Mouse (Mus musculus) kidney, postnatal 36 days (tissue): ENCODE results near the gene Hps4.
"Not testable (repeated sequence)": the region's sequence is repeated elsewhere in the genome, so short reads cannot be mapped to it uniquely, and the experiment has no call there.

ENCODE experiments used
- DNase-seq, 2 experiments: peaks; one replicate each; pipeline ENCODE4 v3.0.0; 2021 to 2022; ENCODE audit warnings: mixed read lengths in 2 of 2

Gene Hps4

GRCm38 (mm10) chr5:112342463-112343204, at the start of gene Hps4, which contains the start of gene Srrd:
TSS of gene Hps4 (plus strand) at chr5:112343083.
TSS of gene Srrd (minus strand) at chr5:112343040.
- peak; percentile 76 to 93 for DNase-seq

GRCm38 (mm10) chr5:112293800-112294199, 49.1 kb upstream of the Hps4 start:
- DNase-seq, result no peak

DNA sequence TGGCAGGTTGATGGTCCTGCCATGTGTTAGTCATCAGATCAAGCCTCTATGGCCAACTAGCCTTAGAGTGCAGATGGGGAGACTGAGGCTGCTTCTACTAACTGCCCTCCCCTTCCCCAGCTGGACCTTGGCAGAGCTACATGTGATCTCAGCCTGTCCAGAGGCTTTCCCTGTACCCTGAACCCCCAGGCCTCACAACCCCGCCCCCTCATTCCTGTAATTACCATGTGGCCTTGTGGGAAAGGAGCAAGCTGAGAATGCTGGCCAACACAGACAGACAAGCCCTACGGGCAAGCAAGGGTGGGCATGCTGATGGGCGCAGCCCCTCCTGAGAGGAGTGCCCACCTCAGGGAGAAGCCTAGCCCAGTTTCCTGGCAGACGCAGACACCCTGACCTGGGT, 48.2 kb upstream of the Hps4 start:
- peak in 1 of 2 experiments; percentile 49 for DNase-seq

DNA sequence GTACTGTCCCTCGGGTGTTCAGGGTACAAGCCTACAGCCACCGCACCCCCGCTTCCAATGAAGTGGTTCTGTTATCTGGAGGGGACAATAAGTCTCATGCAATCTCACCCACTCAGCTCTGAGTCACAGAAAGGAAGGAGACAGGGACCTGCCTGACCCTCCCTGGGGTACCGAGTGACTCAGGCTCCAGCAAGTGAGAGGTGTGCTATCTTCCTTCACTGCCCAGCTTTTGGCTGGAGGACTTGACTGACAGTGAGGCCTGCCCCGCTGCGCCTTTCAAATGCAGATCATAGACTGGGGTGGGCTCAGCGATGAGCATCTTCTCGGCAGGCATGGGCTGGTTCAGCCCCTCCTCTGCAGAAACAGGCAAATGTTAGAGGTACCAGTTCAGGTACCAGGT, 47.7 kb upstream of the Hps4 start:
- no peak for DNase-seq

GRCm38 (mm10) chr5:112295564-112295963, 47.3 kb upstream of the Hps4 start:
- no peak for DNase-seq

GRCm38 (mm10) chr5:112296404-112297181, 46.3 kb upstream of the Hps4 start:
- no peak for DNase-seq

DNA sequence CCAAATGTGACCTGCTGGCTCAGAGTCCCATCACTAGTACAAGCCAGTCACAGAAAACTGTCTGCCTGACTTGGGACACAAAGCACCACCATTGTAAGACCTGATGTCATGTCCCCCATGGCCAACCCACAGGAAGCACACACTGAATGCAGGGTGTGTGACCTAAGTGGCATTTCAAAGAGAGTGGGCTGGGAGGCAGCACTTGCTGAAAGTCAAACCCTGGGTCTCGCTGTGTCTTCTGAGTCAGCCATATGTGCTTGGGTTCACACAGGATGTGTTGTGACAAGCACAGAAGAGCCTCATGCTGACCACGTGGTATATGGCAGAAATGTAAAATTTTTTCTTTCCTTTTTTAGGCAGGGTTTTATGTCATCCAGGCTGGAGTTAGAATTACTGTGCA, 45.6 kb upstream of the Hps4 start:
- no peak for DNase-seq

DNA sequence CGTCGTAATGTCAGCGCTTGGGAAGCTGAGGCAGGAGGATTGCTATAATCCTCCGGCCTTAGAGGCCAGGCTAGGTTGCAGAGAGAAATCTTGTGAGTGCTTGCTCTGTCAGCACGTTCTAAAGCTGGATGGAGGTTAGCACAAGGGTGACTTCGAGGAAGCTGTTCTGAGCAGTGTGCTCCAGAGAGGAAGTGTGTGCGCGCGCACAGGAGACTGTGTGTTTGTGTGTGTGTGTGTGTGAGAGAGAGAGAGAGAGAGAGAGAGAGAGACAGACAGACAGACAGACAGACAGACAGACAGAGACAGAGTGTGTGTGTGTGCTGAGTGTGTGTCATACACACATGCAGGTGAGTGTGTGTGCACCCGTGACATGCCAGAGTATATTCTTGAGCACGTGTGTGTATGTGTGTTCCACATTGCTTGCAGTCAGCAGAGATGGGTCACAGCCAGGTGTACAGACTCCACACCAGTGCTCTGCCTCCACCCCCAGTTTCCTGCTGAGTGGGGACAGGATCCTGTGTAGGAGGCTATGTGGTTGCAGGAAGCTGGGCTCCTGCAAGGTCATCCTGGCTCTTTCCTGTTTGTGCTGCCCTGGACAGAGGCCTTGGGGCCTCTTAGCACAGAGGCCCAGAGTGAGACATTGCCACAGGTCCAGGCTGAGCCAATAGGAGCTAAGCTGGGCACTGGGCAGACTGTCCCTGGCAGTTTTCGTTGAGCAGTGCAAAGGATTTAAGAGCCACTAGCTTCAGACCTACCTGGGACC, 44.5 kb upstream of the Hps4 start:
- peak; percentile 70 to 76 for DNase-seq

DNA sequence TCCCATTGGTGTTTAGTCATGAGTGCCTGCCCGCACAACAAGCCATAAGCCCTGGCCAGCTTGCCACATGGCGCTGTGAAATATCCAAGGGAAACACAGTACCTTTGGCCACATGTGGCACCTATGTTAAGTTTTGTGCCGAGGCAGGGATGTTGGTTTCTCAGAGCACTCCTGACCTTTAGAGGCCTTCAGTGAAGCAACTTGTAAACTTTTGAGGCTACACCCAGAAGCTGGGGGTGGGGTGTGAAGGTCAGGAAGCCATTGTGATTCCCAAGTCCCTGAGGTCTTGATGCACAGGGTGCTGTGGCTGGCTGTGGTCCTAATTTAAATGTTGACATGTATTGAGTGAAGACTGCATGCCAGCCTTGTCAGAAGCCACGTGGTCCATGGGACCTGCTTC, 43.5 kb upstream of the Hps4 start:
- DNase-seq, result no peak

DNA sequence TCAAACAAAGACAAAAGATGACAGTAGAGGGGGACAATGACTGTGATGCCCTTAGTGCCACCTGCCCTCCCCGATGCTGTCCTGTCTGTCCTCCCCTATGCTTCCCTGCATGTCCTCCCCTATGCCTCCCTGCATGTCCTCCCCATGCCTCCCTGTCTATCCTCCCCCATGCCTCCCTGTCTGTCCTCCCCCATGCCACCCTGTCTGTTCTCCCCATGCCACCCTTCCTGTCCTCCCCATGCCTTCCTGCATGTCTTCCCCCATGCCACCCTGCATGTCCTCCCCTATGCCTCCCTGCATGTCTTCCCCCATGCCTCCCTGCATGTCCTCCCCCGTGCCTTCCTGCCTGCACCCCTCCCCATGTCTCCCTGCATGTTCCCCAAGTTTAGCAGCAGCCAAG, 42.8 kb upstream of the Hps4 start:
- DNase-seq, result no peak

DNA sequence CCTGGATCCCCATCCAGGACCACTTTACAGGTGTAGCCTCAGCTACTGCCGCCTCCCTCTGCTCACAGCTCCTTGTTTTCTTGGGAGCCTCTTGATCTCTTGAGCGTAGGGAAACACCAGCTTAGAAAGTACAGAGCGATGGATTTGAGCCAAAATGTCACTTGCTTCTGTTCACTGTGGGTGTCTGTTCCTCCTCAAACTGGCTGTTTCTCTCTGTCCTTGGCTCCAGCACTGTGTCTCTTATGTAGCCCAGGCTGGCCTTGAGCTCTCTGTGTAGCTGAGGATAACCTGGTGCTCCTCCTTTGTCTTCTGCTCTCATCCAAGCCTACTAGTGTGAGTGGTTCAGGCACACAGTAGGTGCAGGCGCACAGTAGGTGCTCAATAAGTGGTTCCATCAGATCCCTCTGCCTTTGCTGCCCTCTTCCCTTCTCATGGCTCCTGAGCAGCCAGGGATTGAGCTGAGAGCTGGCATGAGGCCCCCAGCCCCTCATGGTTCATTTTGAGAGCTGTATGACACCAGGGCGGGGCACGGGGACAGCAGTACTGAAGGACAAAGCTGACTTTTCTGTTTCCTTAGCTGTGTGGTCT, 42.1 kb upstream of the Hps4 start:
- DNase-seq, result no peak

DNA sequence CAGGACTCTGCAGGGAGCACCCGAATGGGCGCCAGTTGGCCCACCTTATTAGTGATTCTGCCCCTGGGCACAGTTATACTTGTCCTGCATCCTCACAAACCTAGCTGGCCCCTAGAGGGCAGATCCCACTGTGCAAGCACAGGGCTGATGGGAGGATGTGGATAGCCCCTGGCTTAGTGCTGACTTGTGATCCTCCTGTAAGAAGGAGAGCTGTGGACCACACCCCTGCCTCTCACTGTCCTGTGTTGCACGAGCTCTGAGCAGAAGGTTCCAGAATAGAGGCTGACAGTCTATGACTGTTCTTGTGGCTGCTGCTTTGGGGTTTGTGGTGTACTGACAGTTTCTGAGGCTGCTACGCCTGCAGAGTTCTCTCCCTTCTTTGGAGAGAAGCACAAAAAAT, 41.2 kb upstream of the Hps4 start:
- no peak for DNase-seq

- DNase-seq, result no peak
These were observed 40.6 kb upstream of the Hps4 start for GRCm38 (mm10) chr5:112302310-112302709.

GRCm38 (mm10) chr5:112305842-112306241, 37.0 kb upstream of the Hps4 start:
- DNase-seq, result no peak

DNA sequence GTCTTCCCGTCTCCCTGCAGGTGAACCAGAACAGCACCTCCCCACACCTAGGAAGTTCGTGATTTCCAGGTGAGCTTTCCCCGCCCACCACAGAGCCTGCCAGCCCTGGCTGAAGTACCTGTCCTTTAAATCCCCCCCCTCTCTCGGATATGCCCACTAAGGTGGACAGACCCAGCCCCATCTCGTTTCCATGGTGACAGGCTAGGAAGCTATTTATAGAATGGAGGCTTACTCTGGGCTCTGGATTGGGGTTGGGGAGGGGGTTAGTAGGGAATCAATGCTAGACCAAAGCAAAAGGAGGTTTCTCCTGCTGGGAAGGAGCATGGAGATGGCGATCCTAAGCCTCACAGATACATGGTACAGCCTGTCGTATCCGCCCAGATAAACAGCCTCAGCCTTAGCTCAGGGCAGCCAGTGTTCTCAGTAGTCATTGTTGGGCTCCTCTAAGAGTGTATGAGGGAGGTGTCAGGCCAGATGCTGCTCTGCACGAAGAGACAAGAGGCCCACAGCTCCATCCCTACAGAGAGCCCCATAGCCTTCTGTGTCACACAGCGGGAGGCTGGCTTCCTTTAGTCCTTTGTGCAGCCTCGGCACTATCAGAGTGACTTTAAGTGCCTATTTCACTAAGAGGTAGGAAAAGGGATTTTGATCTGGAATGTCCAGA, 29.5 kb upstream of the Hps4 start:
- DNase-seq, result no peak

GRCm38 (mm10) chr5:112316468-112316867, 26.4 kb upstream of the Hps4 start:
- DNase-seq, result peak in 1 of 2 experiments; percentile 29

GRCm38 (mm10) chr5:112317328-112317727, 25.6 kb upstream of the Hps4 start:
- peak; percentile 60 to 65 for DNase-seq

DNA sequence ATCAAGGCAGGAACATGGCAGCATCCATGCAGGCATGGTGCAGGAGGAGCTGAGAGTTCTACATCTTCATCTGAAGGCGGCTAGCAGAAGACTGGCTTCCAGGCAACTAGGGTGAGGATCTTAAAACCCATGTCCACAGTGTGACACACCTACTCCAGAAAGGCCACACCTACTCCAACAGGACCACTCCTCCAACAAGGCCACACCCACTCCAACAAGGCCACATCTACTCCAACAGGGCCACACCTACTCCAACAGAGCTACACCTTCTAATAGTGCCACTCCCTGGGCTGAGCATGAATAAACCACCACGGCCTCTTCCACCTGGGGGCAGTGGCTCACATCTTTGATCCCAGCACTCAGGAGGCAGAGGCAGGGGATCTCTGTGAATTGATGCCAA, 23.5 kb upstream of the Hps4 start:
- not testable (repeated sequence) for DNase-seq

- no peak for DNase-seq
These were observed 22.5 kb upstream of the Hps4 start for GRCm38 (mm10) chr5:112320379-112320778.

DNA sequence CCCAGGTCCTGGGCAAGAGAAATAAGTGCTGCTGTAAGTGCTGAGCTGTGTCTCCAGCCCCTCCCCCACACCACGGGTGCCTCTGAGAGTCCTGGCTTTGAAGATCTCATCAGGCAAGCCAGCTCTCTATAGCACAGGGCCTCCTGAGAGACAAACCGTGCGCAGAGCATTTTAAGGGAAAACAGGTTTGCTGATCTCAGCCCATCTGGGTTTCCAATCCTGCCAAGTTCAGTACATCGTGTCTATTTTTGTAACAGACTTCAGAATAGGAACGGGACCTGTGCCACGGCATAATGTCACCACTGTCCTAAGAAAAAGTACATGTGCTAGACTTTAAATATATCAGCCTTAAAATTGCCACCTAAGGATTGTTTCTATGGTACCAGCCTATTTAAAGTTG, 21.9 kb upstream of the Hps4 start:
- DNase-seq, result no peak

- DNase-seq, result no peak
These were observed 21.5 kb upstream of the Hps4 start for GRCm38 (mm10) chr5:112321376-112321775.

DNA sequence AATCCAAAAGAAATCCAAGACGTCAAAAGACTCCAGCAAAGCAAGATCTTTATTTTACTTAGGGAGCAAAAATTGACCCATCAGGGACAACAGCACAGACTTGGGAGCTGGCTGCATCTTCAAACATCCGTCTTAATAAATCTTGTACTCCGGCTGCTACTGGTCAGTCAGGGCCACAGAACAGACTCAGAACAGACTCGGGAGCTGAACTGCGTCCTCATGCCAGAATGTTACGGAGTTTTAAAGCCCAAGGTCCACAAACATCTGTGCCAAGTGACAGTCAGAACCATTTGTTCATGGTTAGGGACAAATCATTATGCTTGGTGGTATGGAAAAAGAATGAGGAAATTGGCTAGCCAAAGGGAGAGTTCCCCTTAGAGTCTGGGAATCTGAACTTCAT, 19.6 kb upstream of the Hps4 start:
- DNase-seq, result no peak
